Mouse (Mus musculus): ENCODE data around the gene Emp1. TPM values are rescaled to one million over a fixed set of nuclear protein-coding genes. Genes with fewer than 3 reads are reported as not detected.
A peak's percentile ranks its signal among the peaks of the same experiment; 100 is the strongest.

Emp1 gene
- polyA plus RNA-seq, 1 experiment from 2014 or later = 28.8 TPM

GRCm38 (mm10) chr6:135368230-135368629 is 5.9 kb downstream of the Emp1 start:
- H3K4me1 ChIP-seq (ENCODE audit: control insufficient read depth, insufficient read depth, low read length) = peaks cover 19% of the 10 kb centered on the region; the same call in 1 of the 2 replicates
- 59% methylated on average over 6 of the region's 6 CpGs for WGBS
- H3K4me3 ChIP-seq (ENCODE audit: low read depth, low read length) = no peak overlapping the region
- H3K27ac ChIP-seq (ENCODE audit: low read length) = peak overlapping the region; percentile 49; the same call in 1 of the 2 replicates
- H3K36me3 ChIP-seq (ENCODE audit: control insufficient read depth, insufficient read depth, low read length) = no peaks in the 10 kb centered on the region
- H3K9me3 ChIP-seq (ENCODE audit: control insufficient read depth, low read depth, low read length) = no peaks in the 10 kb centered on the region
- H3K4me2 ChIP-seq (replicated peaks; ENCODE audit: low read depth, low read length) = no peak overlapping the region
- H3K9ac ChIP-seq (replicated peaks; ENCODE audit: low read depth, low read length) = no peak overlapping the region
- no peaks in the 10 kb centered on the region for H3K27me3 ChIP-seq (ENCODE audit: control insufficient read depth, insufficient read depth, low read length)
- no peak for ATAC-seq (ENCODE audit: insufficient number of reproducible peaks, insufficient read depth, low FRiP score, low read depth)

DNA sequence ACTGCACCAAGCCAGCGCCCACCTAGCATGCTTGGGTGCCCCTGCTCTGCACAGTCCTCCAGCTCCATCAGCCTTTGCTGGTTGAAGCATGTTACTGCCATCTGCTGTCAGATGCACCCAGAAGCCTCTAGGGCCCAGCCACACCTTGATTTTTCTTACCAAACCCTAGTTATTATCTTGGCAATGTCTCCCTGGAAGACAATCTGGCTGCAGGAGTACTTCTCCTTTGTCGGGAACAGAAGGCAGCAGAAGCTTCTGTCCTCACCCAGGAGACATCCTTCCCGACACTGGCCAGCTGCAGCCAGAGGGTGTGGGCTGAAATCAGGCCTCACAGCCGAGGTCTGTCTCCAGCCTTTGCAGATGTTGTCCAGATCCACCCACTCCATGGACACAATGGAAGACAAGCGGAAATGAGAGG is 7.2 kb downstream of the Emp1 start:
- H3K4me3 ChIP-seq (ENCODE audit: low read depth, low read length) = no peak overlapping the region
- peak overlapping the region; percentile 49 for H3K27ac ChIP-seq (ENCODE audit: low read length)
- peak; percentile 53; the same call in 1 of the 2 replicates for ATAC-seq (ENCODE audit: insufficient number of reproducible peaks, insufficient read depth, low FRiP score, low read depth)
- no peaks in the 10 kb centered on the region for H3K36me3 ChIP-seq (ENCODE audit: control insufficient read depth, insufficient read depth, low read length)
- peaks cover 21% of the 10 kb centered on the region; the same call in 1 of the 2 replicates for H3K4me1 ChIP-seq (ENCODE audit: control insufficient read depth, insufficient read depth, low read length)
- 35% methylated on average over 5 of the region's 5 CpGs for WGBS
- no peaks in the 10 kb centered on the region for H3K27me3 ChIP-seq (ENCODE audit: control insufficient read depth, insufficient read depth, low read length)
- H3K4me2 ChIP-seq (replicated peaks; ENCODE audit: low read depth, low read length) = peak overlapping the region; percentile 5; the same call in 1 of the 2 replicates
- H3K9ac ChIP-seq (replicated peaks; ENCODE audit: low read depth, low read length) = no peak overlapping the region
- no peaks in the 10 kb centered on the region for H3K9me3 ChIP-seq (ENCODE audit: control insufficient read depth, low read depth, low read length)

- H3K4me1 ChIP-seq (ENCODE audit: control insufficient read depth, insufficient read depth, low read length) = peaks cover 24% of the 10 kb centered on the region; the same call in 1 of the 2 replicates
- no peak for ATAC-seq (ENCODE audit: insufficient number of reproducible peaks, insufficient read depth, low FRiP score, low read depth)
- H3K9me3 ChIP-seq (ENCODE audit: control insufficient read depth, low read depth, low read length) = no peaks in the 10 kb centered on the region
- H3K4me3 ChIP-seq (ENCODE audit: low read depth, low read length) = no peak overlapping the region
- no peak overlapping the region for H3K27ac ChIP-seq (ENCODE audit: low read length)
- no peaks in the 10 kb centered on the region for H3K27me3 ChIP-seq (ENCODE audit: control insufficient read depth, insufficient read depth, low read length)
- no peaks in the 10 kb centered on the region for H3K36me3 ChIP-seq (ENCODE audit: control insufficient read depth, insufficient read depth, low read length)
- H3K9ac ChIP-seq (replicated peaks; ENCODE audit: low read depth, low read length) = no peak overlapping the region
- no peak overlapping the region for H3K4me2 ChIP-seq (replicated peaks; ENCODE audit: low read depth, low read length)
- 85% methylated on average over 6 of the region's 6 CpGs for WGBS
Measured at GRCm38 (mm10) chr6:135370954-135371353, 8.6 kb downstream of the Emp1 start.

DNA sequence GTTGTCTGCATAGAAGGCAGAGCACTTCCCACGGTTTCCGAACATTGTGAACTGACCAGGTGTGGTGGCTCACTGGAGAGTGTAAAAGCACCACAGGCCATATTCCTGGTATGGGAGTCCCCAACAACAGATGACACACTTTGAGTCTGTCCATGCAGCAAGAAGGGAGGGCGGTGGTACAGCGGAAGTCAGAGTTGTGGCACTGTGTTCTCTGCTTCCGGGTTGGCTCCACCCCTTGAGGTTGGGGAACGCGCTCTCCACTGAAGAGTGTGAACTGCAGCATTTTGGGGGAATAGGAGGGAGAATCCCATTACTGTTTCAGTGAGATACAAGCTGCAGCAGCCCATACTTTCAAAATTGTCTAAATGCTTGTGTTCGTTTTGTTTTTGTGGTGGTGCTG is 11.0 kb downstream of the Emp1 start:
- Histone ChIP-seq H3K4me1 (ENCODE audit: control insufficient read depth, insufficient read depth, low read length) (peaks cover 21% of the 10 kb centered on the region; the same call in 1 of the 2 replicates), H3K27ac (ENCODE audit: low read length) (no peak overlapping the region), H3K9ac (replicated peaks; ENCODE audit: low read depth, low read length) (no peak overlapping the region), H3K4me3 (ENCODE audit: low read depth, low read length) (no peak overlapping the region), H3K9me3 (ENCODE audit: control insufficient read depth, low read depth, low read length) (no peaks in the 10 kb centered on the region), H3K27me3 (ENCODE audit: control insufficient read depth, insufficient read depth, low read length) (no peaks in the 10 kb centered on the region), H3K4me2 (replicated peaks; ENCODE audit: low read depth, low read length) (no peak overlapping the region), H3K36me3 (ENCODE audit: control insufficient read depth, insufficient read depth, low read length) (peaks cover 1% of the 10 kb centered on the region; the same call in 1 of the 2 replicates)
- ATAC-seq (ENCODE audit: insufficient number of reproducible peaks, insufficient read depth, low FRiP score, low read depth) = no peak
- WGBS = 86% methylated on average over 8 of the region's 8 CpGs

DNA sequence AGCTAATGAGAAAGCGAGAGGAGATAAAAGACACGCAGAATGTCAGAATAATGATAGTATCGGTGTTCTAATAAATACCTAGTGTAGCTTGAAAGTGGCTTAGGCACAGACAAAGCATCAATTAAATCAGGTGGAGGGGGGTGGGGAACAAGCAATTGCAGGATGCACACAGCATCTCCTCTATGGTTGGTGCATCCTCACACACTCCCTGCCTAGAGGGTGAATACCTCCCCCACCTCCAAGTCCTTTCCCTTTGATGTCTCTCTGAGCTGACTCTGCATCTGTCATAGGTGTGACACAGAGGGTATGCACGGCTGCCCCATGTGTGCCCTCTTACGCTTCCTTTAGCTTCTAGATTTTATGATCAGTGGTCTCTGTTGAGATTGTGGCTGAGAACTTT is 13.5 kb downstream of the Emp1 start:
- no peaks in the 10 kb centered on the region for H3K27me3 ChIP-seq (ENCODE audit: control insufficient read depth, insufficient read depth, low read length)
- no peak for ATAC-seq (ENCODE audit: insufficient number of reproducible peaks, insufficient read depth, low FRiP score, low read depth)
- H3K4me1 ChIP-seq (ENCODE audit: control insufficient read depth, insufficient read depth, low read length) = peaks cover 9% of the 10 kb centered on the region; the same call in 1 of the 2 replicates
- H3K36me3 ChIP-seq (ENCODE audit: control insufficient read depth, insufficient read depth, low read length) = peaks cover 14% of the 10 kb centered on the region
- no peak overlapping the region for H3K27ac ChIP-seq (ENCODE audit: low read length)
- no peaks in the 10 kb centered on the region for H3K9me3 ChIP-seq (ENCODE audit: control insufficient read depth, low read depth, low read length)
- no peak overlapping the region for H3K4me2 ChIP-seq (replicated peaks; ENCODE audit: low read depth, low read length)
- WGBS = 58% methylated on average over 5 of the region's 5 CpGs
- no peak overlapping the region for H3K4me3 ChIP-seq (ENCODE audit: low read depth, low read length)
- H3K9ac ChIP-seq (replicated peaks; ENCODE audit: low read depth, low read length) = no peak overlapping the region

DNA sequence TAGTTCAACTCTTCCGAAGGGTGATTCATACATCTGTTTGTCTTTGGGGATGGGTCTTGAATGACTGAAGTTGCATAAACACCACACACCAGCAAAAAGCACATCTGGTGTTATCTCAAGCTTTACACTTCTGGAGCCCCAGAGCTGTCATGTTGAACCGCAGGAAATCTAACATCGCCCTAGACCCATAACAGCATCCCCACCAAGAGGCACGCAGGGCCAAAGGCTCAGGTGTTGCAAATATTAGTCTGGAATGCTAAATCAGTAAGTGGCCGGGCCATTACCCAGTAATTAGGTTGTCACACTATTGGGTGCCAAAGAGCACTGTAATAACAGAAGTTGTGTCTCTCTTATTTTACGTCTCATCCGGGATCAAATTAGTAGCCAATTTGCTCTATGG is 13.9 kb downstream of the Emp1 start:
- ATAC-seq (ENCODE audit: insufficient number of reproducible peaks, insufficient read depth, low FRiP score, low read depth) = no peak
- Histone ChIP-seq H3K4me3 (ENCODE audit: low read depth, low read length) (no peak overlapping the region), H3K4me2 (replicated peaks; ENCODE audit: low read depth, low read length) (no peak overlapping the region), H3K4me1 (ENCODE audit: control insufficient read depth, insufficient read depth, low read length) (peaks cover 9% of the 10 kb centered on the region; the same call in 1 of the 2 replicates), H3K9ac (replicated peaks; ENCODE audit: low read depth, low read length) (no peak overlapping the region), H3K27ac (ENCODE audit: low read length) (no peak overlapping the region), H3K36me3 (ENCODE audit: control insufficient read depth, insufficient read depth, low read length) (peaks cover 17% of the 10 kb centered on the region), H3K9me3 (ENCODE audit: control insufficient read depth, low read depth, low read length) (no peaks in the 10 kb centered on the region), H3K27me3 (ENCODE audit: control insufficient read depth, insufficient read depth, low read length) (no peaks in the 10 kb centered on the region)
- WGBS = 58% methylated on average over 7 of the region's 7 CpGs

- peak; percentile 62; the same call in 1 of the 2 replicates for ATAC-seq (ENCODE audit: insufficient number of reproducible peaks, insufficient read depth, low FRiP score, low read depth)
- Histone ChIP-seq H3K27ac (ENCODE audit: low read length) (no peak overlapping the region), H3K4me3 (ENCODE audit: low read depth, low read length) (no peak overlapping the region), H3K27me3 (ENCODE audit: control insufficient read depth, insufficient read depth, low read length) (no peaks in the 10 kb centered on the region), H3K36me3 (ENCODE audit: control insufficient read depth, insufficient read depth, low read length) (peaks cover 23% of the 10 kb centered on the region), H3K4me1 (ENCODE audit: control insufficient read depth, insufficient read depth, low read length) (peaks cover 9% of the 10 kb centered on the region; the same call in 1 of the 2 replicates), H3K9me3 (ENCODE audit: control insufficient read depth, low read depth, low read length) (no peaks in the 10 kb centered on the region; the same call in 1 of the 2 replicates), H3K4me2 (replicated peaks; ENCODE audit: low read depth, low read length) (peak overlapping the region; percentile 37), H3K9ac (replicated peaks; ENCODE audit: low read depth, low read length) (no peak overlapping the region)
- 26% methylated on average over 16 of the region's 16 CpGs for WGBS
Measured at GRCm38 (mm10) chr6:135377583-135378319, 15.4 kb downstream of the Emp1 start.

- H3K4me1 ChIP-seq (ENCODE audit: control insufficient read depth, insufficient read depth, low read length) = peaks cover 4% of the 10 kb centered on the region; the same call in 1 of the 2 replicates
- no peak overlapping the region for H3K4me3 ChIP-seq (ENCODE audit: low read depth, low read length)
- H3K9me3 ChIP-seq (ENCODE audit: control insufficient read depth, low read depth, low read length) = no peaks in the 10 kb centered on the region; the same call in 1 of the 2 replicates
- H3K4me2 ChIP-seq (replicated peaks; ENCODE audit: low read depth, low read length) = no peak overlapping the region
- H3K9ac ChIP-seq (replicated peaks; ENCODE audit: low read depth, low read length) = no peak overlapping the region
- H3K36me3 ChIP-seq (ENCODE audit: control insufficient read depth, insufficient read depth, low read length) = peaks cover 18% of the 10 kb centered on the region
- no peak overlapping the region for H3K27ac ChIP-seq (ENCODE audit: low read length)
- no peak for ATAC-seq (ENCODE audit: insufficient number of reproducible peaks, insufficient read depth, low FRiP score, low read depth)
- no peaks in the 10 kb centered on the region for H3K27me3 ChIP-seq (ENCODE audit: control insufficient read depth, insufficient read depth, low read length)
Measured at GRCm38 (mm10) chr6:135383919-135384318, 21.6 kb downstream of the Emp1 start.

Measured in stomach, embryonic 14.5 days (tissue).